Mouse (Mus musculus): Measurements from ENCODE around the gene Tmem164.
A peak's percentile ranks its signal among the peaks of the same experiment; 100 is the strongest.
"Not testable (repeated sequence)": the region's sequence is repeated elsewhere in the genome, so short reads cannot be mapped to it uniquely, and the experiment has no call there.

Tmem164 gene

DNA sequence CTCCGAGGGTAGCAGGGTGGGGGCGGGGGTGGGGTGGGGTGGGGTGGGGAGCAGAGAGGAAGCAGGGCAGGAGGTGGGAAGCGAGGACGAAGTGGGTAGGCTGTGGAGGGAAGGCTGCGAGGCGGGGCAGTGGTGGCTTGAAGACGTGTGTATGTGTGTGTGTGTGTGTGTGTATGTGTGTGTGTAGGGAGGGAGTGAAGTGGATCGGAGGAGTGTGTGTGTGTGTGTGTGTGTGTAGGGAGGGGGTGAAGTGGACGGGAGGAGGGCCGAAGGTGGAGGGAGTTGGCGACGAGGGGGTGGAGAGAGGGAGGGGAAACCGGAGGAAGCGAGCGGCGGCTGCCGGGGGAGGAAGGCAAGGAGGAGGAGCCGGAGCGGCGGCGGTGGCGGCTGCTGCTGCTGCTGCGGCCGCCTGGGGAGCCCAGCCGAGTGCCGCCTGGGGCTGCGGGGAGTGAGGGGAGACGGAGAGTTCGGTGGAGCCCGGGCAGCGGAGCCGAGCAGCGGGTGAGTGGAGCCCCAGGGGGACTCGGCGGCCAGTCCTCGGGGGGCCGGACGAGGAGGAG lies at the start of gene Tmem164:
Gene Tmem164, plus strand, starts transcription at position 351 of the 560 bp plus-strand sequence.
- DNase-seq (ENCODE audit: low spot score in 2 of 2): peak; percentile 51 to 61

DNA sequence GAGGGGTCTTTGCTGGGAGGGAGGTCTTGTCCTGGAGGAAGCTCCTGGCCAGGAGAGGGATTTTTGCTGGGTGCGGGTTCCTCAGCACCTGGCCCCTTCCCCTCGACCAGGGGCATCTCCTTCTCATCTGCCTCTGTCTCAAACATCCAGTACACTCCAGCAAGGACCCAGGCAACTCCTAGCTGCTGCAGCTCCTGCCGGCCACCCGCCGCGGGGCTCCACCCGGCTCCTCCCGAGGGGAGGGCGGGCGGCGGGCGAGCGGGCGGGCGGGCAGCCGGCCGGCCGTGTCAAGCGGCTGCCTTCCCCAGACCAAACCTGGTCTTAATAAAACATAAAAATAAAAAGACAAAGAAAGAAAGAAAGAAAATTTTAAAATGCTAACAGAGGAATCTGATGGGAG lies 48.2 kb upstream of the Tmem164 start:
- DNase-seq (ENCODE audit: low spot score in 2 of 2): not testable (repeated sequence)

DNA sequence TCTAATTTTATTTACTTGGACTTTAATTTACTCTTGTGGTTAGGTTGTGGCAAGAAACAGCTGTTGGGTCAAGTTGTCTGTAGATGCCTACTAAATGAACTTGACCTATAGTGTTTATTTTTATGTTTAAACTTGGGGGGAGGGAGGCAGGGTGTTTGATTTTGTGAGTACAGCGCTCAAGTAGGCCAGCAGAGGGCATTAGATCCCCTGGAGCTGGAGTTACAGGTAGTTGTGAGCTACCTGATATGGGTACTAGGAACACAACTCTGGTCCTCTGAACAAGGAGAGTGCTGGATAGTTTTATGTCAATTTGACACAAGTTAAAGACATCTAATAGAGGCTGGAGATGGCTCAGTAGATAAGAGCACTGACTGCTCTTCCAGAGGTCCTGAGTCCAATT lies 34.0 kb upstream of the Tmem164 start:
- no peak for DNase-seq (ENCODE audit: low spot score in 2 of 2)

DNA sequence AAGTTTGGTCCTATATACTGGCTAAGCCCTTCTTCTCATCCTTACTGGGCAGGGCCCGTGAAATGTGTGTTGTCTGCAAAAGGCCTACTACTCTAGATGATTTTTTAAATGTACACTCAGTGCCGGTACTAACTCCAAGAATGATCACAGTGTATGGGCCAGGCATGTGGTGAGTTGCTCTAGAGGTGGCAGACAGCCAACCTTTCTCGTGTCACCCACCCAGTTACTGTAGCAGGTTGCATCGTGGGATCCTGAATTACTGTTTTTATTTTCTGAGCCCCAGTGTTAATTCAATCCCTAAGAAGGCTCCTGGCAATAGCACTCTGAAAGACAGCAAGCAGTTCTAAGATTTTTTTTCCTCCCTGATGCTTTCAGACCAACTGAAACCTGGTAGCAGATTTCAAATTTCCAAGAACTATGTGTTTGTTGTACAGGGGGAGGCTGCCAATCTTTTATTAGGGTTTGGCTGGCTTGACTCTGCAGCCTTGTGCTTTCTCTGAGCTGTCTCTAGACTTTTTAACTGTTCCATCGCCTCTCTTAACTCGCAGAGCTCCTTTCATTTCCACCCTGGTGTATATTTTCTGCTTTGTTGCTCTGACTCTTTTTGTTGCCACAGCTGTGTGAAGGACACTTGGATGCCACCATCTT lies 31.0 kb upstream of the Tmem164 start:
- no peak for DNase-seq (ENCODE audit: low spot score in 2 of 2)

DNA sequence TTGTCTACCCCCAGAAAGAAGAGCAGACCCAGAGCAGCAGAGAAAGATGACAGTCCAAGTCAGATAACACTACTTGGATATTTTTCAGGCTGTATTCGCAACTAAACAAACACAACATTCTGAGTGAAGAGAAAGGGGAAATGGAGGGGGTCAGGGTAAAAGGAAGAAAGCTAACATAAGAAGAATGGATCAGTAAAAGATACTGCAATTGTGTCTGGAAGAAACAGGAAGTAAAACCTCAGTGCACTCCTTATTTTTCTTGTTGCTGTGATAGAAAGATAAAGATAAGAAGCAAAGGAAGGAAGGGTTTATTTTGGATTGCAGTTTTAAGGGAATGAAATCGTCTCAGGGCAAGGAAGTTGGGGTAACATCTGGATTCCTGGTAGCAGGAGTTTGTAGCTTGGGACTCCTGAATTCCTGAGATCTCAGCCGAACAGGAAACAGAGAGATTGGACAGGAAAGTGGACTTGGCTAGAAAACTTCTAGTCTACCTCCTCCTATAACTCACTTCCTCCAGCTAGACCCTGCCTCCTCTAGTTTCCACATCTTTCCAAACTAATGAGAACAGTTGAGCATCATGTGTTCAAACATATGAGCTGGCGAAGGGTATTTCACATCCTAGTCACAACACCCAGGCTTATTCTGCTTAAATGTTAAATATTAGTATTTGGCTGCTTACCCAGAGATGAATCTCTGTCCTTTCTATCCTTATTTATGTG lies 16.3 kb upstream of the Tmem164 start:
- DNase-seq (ENCODE audit: low spot score in 2 of 2): no peak

DNA sequence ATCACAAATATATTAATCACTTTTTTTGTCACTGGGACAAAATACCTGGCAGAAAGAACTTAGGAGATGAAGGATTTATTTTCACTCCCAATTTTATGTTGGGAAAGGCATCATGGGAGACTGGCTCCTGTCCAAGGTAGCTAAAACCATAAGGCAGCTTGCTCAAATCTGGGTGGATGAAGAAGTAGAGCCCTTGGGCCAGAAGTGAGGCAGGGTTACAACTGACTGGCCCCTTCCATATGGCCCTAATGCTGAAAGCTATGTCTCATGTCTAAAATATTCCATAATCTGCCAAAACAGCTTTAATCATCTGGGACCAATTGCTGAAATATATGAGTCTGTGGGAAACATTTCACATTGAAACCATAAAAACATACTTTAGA lies 15.8 kb upstream of the Tmem164 start:
- DNase-seq (ENCODE audit: low spot score in 2 of 2): no peak

DNA sequence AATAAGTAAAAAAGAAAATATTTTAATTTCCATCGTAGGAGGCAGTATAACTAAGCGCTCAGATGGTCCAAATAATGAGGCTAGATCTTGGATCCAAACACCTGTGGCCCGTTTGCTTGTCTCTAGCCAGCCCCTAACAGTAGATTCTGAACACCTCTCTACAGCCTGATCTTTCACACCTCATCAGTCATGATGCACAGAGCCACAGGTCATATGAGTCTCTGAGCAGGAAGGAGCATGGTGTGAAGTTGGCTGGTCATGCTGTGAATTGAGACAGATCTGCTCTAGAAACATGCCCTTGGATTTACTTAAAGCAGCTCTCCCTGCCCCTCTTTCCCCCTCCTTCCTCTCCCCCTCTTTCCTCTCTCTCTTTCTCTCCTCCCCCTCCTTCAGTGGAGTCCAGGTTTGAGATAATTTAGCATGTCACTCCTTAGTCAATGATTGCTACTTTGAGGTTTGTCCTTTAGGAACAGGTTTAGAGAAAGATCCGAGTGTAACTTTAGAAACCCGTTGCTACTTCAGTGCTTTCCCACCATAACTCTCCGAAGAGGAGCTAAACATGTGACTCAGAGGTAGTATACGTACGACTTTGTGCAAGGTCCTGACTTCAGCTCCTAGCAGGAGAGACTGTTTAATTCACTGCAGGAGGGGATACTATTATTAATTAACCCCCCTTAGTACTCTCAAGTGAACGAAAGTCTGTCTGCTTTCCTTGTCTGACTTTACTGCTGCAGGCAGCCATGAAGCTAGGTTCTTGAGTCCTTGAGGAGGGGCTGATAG lies 11.7 kb upstream of the Tmem164 start:
- no peak for DNase-seq (ENCODE audit: low spot score in 2 of 2)

DNA sequence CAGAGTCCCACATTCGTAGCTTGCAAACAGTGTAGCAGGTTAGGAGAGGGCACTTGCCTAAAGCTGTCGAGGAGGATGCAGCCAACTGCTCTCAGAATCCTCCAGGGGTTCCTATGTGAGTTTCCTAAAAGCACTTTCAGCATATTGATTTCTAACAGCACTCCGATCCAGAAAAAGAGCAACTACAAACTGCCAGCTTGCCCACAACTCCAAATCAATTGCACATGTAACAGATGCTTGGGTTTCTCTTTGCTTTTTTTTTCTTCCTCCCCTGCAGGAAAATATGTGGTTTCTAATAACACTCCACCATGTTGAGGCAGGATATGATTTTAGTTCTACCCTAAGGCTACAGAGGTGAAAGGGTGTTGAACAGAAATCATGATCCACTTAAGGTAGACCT lies 11.1 kb upstream of the Tmem164 start:
- DNase-seq (ENCODE audit: low spot score in 2 of 2): no peak

DNA sequence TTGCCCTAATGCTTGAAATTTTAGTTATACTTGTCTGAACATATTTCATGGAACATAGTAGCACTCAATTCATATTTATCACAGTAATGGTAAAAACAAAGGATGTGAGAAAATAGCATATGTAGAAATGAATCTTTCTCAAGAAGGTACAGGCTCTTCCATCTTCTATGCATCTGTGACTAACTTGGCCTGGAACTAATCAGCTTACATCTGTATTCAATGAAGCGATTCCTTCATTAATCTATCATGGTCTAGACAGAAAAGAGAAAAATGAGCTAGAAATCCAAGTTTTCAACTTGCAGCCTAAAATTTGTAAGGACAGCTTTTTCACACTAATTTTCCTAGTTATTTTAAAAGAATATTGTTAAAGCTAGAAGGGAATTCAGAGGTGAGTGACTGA lies 10.1 kb upstream of the Tmem164 start:
- DNase-seq (ENCODE audit: low spot score in 2 of 2): no peak

DNA sequence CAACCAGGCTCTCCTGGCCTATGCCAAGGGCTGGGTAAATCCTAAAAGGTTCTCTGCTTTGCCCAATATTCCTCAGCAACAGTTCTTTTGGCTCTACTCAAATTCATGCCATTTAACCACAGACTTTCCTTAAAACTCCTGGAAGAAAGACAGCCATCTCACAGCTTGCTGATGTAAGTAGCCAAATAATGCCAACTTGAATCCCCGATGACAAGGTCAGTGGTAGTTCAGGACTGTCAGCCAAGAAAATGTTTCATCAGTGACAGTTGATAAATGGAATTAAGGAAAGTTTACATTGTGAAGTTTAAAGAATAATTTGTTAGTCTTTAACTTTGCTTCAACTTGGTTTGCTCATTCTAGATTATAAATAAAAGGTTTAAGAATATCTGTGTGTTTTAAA lies 8.5 kb upstream of the Tmem164 start:
- no peak for DNase-seq (ENCODE audit: low spot score in 2 of 2)

DNA sequence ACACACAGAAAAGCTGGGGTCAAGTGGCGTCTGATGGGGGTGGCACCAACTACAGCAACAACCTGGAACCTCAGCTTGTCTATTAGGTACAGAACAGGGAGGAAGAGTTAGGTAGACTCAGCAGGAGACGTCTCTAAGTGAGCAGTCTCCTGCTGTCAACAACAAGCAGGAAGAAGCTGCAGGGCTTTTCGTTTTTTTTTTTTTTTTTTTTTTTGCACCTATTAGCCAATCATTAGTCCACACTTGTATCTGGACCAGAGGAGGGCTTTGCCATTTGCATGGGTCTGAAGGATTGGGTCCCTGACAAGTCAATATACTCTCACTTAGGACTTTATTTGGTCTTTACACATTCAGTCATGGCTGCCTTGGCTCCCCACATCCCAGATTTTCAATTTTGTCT lies 4.0 kb upstream of the Tmem164 start:
- no peak for DNase-seq (ENCODE audit: low spot score in 2 of 2)

DNA sequence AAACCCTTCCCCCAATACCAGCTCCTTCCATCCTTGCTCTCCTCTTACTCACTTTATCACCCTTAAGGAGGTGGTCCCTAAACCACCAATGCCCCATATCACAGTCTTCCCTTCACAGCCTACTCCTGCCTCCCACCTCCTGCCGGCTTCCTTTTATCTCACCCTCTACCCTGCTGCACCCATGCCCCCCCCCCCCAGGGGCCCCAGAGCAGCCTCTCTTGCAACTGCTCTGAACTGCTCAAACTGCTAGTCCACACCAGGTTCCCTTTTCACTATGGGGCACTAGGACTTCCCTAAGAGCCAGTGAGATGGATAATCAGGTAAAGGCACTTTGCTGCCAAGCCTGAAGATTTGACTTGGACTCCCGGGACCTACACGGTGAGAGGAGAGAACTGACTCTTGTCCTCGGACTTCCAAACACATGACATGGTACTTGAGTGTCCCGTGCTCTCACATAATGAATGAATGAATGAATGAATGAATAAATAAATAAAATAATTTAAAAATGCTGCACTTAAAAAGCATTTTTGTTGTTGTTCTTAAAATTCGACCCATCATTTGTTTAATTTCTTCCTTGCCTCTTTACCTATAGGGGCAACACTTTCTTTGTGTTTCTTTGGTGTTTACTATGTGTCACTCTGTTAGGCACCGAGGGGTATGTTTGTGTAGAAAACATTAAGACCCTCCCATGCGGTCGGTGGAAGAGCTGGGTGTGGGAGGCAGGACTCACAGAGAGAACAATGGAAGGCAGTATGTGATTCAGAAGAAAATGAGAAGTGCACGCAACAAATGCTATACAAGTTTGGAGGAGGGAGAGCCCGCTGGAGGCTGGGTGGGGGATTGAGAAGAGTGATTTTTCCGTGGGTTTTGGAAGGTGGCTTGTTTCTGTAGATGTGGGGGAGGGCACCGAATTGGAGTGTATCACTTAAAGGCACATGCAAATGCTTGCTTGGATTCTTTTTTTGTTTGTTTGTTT lies 2.4 kb upstream of the Tmem164 start:
- no peak for DNase-seq (ENCODE audit: low spot score in 2 of 2)

DNA sequence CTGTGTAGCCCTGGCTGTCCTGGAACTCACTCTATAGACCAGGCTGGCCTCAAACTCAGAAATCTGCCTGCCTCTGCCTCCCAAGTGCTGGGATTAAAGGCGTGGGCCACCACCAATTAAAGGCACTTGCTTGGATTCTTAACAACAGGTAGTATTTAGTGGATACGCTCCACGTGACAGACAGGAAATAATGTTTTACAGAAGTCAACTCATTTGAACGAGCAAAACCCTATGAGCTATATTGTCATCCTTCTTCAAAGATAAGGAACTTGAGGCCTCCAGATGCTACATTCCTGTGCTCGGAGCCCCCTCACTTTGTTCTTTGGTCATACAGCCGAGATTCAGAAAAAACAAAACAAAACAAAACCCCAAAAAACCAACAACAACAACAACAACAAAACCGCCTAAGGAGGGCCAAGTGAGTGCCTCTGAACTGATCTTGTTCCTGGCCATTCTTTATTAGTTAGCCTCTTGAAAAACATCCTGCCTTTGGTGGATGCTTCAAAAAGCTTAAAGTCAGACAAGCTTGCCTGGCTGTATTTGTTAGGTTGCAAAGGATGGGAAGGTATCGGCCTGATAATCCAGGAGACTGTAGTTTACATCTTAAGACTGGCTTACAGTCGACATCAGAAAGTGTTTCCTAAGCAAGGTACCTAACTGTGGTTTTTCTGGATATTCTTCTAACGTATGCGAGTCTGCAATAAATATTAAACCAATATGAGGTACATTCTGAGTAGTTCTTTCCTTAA lies 1.5 kb upstream of the Tmem164 start:
- no peak for DNase-seq (ENCODE audit: low spot score in 2 of 2)

DNA sequence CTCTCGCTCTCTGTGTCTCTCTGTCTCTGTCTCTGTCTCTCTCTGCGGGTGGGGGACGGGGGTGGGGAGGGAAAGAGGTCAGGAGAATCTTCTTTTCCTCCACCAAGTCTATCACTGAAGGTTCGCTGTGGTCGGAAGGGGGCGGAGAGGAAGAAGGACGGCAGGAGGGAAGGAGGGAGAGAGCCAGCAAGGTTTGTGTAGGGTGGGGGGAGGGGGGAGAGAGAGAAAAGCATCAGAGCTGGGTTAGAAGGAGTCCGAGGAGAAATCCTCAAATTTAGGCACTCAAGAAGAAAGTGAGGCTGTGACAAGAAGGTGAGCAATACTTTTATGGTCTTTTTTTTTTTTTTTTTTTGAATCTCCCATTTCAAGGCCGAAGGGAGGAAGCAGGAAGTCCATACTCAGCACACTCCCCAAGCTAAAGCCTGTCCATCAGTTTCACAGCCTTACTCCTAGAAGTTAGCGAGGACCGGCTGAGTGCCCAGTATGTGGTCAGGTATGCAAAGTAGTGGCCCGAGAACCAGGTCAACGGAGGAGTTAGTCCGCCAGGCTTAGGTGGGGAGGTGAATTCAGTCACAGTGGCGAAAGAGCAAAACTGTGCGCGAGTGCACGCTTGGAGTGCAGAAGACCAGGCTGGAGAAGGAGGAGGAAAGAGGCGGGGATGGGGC lies 683 bp upstream of the Tmem164 start:
- no peak for DNase-seq (ENCODE audit: low spot score in 2 of 2)

DNA sequence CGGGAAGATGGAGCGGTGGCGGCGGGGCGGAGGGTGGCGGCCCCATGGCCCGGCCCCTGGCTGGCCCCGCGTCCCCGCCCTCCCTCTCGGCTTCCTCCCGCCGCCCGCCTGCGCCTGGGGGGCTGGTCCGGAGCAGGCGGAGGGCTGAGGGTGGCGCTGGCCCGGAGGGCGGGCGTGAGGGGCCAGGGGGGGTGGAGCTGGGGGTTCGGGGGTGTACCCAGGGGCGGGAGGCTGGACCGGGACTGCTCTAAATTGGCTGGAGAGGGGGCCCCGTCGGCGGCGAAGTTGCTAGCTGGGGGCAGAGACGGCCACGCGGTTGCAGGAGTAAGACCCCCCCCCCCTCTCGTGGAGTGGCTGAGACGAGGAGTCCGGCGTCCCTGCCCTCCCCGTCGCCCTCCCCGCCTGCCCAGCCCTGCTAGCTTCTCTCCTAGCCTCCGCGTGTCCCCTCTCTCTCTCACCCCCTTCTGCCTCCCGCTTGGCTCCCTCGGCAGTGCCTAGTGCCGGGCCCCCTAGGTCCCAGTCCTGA lies 473 bp downstream of the Tmem164 start:
- DNase-seq (ENCODE audit: low spot score in 2 of 2): peak in 1 of 2 experiments; percentile 24

DNA sequence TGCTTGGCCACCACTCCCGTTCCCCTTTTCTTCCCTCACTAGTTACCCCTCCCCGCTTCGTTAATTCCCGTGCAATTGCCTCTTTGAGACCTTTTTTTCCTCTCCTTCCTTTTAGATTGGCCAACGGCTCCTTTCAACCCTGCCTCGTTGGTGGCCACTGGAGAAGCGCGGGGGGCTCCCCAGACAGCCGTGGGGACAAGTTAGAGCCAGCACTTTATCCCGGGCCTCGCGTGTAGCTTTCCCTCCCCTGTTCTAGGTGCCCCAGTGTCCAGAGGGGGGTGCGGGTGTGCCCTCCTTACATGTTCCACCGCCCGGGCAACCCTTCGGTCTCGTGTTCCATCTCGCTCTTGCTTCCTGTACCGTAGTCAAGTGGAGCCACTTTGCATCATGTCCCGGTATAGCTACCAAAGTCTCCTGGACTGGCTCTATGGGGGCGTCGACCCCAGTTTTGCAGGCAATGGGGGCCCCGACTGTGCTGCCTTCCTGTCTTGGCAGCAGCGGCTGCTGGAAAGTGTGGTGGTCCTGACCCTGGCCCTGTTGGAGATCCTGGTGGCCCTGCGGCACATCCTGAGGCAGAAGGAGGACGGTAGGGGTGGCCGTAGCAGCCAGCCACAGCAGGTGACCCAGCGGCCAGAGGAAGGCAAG lies 1.1 kb downstream of the Tmem164 start:
- DNase-seq (ENCODE audit: low spot score in 2 of 2): peak in 1 of 2 experiments; percentile 7

DNA sequence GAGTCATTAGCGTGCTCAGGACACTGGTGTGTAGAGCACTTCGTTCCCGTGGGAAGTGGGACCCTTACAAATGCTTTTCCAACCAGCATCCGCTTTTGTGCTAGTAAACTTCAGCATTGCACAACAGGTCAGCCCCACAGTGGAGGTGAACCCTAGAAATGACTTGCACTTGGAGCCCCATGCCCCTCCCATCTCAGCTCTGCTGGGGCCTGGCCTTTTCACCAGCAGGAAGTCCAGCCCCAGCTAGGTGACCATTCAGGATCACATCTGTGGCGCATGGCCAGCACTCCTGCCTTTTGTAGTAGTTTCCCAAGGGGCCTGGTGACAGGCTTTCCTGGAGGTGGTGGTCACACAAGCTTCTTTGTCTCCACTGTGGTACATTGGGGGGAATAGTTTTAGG lies 1.8 kb downstream of the Tmem164 start:
- DNase-seq (ENCODE audit: low spot score in 2 of 2): no peak

DNA sequence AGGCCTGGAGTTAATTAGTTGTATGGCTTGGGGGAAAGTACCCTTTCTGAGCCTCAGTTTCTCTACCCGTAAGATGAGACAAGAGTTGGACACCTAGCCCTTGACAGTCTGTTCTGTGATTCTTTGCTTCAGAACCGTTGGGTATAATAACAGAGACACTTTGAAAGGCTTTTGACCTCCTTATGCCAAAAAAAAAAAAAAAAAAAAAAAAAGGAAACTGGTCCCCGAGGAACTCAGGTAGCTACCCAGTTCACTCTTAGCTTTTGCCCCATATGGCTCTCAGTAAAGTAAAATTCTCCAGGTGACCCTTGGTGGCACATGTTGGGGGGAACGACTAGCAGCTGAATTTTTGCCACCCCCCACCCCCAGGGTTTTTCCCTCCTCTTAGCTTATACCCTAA lies 3.5 kb downstream of the Tmem164 start:
- no peak for DNase-seq (ENCODE audit: low spot score in 2 of 2)

DNA sequence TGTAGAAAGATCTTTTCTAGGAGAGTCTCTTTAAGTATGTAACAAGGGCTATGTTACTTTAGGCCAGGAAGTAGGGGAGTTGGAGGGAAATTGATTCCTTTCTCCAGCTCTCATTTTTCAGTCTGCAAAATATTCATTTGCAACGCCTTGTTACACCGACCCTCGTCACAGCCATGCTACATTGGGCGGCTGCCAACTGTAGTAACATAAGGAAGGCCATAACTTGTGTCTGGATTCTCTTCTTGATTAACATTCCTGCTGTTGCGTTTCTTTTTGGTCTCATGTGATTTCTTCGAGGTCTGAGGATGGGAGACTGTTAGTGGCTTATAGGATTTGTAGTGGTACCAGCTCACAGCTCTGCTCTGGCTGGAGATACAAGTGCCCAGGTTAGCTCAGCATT lies 4.5 kb downstream of the Tmem164 start:
- DNase-seq (ENCODE audit: low spot score in 2 of 2): no peak
